Mouse (Mus musculus) liver, adult 2 months (tissue): ENCODE results near the gene Dpep3.

Experiments used
- CTCF ChIP-seq: fragments of 200-500 bp; IDR thresholded peaks from 2 replicates; pipeline ENCODE4 v1.5.1; 2011; ENCODE audit warnings: low read depth, low read length, control low read depth
- POLR2A ChIP-seq: fragments of 200-500 bp; IDR thresholded peaks from 2 replicates; pipeline ENCODE4 v1.6.1; 2011; ENCODE audit warnings: low read length, control low read depth; ENCODE audit not compliant: insufficient read depth; ENCODE audit errors: extremely low read depth

DNA sequence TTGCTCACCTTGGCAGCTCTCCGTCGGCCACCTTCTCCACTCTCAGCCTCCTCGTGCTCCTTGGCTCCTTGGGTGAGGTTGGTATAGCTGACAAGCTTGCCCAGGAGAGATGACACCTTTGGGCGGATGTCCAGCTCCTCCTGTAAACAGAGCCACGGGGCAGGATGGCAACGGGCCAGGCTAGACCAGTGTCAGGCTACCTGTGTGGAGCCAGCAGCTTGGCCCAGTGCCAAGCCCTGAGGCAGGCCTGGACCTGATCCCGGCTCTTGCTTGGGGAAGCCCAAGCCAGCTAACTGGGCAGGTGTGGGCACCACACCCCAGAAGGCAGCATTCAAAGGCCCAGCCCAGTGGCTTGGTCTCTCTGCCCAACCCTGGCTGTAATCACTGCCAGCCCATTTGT lies 19.9 kb downstream of the Dpep3 start:
- no peak for TF ChIP-seq CTCF
- TF ChIP-seq POLR2A, result no peak
